Mouse (Mus musculus): ENCODE measurements at regions not wholly inside any gene's neighbourhood (a gene's known extent, or its start where the extent isn't known, plus 50 kb on each side); places are given as distances from the start of the nearest gene placed in this dataset.
A peak's percentile ranks its signal among the peaks of the same experiment; 100 is the strongest.
"Not testable (repeated sequence)": the region's sequence is repeated elsewhere in the genome, so short reads cannot be mapped to it uniquely, and the experiment has no call there.

DNA sequence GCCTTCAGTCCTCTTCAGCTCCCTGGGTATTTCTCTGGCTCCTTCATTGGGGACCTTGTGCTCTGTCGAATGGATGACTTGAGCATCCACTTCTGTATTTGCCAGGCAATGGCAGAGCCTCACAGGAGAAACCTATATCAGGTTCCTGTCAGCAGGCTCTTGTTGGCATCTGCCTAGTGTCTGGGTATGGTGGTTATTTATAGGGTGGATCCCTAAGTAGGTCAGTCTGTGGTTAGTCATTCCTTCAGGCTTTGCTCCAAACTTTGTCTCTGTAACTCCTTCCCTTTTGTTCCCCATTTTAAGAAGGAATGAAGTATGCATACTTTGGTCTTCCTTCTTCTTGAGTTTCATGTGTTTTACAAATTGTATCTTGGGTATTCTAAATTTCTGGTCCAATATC, 522.4 kb upstream of the St8sia4 start:
- not testable (repeated sequence) for DNase-seq

- DNase-seq, result no peak
Measured at GRCm38 (mm10) chr1:96166767-96167166, 499.4 kb upstream of the St8sia4 start.

GRCm38 (mm10) chr1:96155484-96155883, 488.1 kb upstream of the St8sia4 start:
- DNase-seq, result no peak

DNA sequence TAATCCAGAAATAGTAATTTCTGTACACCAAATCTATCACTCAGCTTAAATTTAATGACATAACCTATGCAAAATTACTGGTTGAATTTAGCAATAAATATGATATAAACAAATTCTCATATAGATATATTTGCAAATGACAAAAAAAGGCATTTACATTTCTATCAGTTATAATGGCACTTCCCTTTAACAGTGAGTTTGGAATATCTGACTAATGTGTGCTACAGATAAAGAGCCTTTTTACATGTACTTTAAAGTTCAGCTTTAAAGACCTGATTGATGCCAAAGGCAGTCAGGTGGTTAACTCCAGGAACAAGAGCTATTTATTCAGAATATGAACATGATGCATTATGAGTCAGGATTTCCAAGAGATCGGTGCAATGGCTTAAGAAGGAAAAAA, 461.2 kb upstream of the St8sia4 start:
- no peak for DNase-seq

- DNase-seq, result no peak
Measured at GRCm38 (mm10) chr1:96107986-96108385, 440.6 kb upstream of the St8sia4 start.

DNA sequence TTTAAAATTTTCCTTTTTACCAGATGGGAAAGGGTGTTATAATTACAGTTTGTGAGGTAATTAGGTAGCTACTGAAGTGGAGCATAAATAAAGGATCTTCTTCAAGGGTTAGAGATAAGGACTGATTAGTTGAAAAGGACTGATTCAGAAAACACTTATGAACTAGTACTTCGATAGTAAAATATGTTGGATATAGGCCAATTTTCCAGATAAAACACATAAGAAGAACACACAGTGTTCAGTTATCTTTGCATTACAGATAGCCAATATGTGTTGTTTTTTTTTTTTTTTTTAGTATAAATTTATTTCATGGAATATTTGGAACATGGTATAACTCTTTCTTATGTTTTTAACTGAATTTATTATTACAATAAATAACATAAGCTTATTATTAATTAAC, 438.0 kb upstream of the St8sia4 start:
- no peak for DNase-seq

- no peak for DNase-seq
Measured at GRCm38 (mm10) chr1:96083575-96083974, 416.2 kb upstream of the St8sia4 start.

GRCm38 (mm10) chr1:96074710-96075109, 407.3 kb upstream of the St8sia4 start:
- DNase-seq, result no peak

GRCm38 (mm10) chr1:96061335-96061734, 394.0 kb upstream of the St8sia4 start:
- no peak for DNase-seq

GRCm38 (mm10) chr1:96049260-96049659, 381.9 kb upstream of the St8sia4 start:
- DNase-seq, result no peak

- no peak for DNase-seq
Measured at GRCm38 (mm10) chr1:96046556-96046955, 379.2 kb upstream of the St8sia4 start.

DNA sequence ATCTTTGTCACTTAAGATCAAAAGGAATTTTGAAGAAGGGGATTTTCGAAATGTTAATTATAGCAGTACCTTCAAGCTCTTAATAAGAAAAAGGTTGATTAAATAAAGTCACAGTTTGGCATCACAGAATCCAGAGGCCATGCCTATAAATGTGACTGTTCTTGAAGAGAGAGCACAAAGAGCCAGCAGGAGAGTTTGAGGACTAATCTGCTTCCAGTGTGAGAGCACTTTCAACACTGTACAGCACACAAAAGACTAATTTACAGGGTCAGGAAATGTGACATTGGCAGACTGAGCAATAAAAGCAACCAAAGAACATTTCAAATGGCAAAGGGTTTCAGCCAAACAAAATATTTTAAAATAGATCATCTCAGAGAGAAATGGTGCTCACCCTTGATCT, 352.1 kb upstream of the St8sia4 start:
- DNase-seq, result no peak

- peak; percentile 36 to 53 for DNase-seq
Measured at GRCm38 (mm10) chr1:96009461-96009860, 342.1 kb upstream of the St8sia4 start.

DNA sequence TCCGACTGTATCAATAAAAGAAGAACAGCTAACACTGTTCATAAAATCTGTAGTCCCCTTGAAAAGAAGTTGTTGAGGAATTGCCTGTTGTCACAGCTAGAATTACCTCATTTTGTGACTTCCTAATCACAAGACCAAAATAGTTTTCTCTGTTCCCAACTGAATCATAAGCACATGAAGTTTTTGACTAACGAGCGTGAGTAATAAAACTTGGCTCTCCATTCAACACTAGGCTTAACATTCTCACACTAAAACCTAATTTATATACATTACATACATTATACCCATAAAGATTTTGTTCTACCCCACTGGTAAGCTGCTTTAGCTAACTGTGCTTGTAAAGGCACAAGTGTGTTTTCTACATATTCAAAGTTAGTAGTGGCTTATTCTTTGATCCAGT, 335.7 kb upstream of the St8sia4 start:
- DNase-seq, result no peak

GRCm38 (mm10) chr1:95962164-95962563, 294.8 kb upstream of the St8sia4 start:
- DNase-seq, result no peak

Data from cerebellum, postnatal 10 days (tissue).